Mouse (Mus musculus) left cerebral cortex, postnatal 14 days (tissue): ENCODE results near the gene Bdkrb2. TPM values are rescaled to one million over a fixed set of nuclear protein-coding genes. Genes with fewer than 3 reads are reported as not detected.

Experiments
- DNase-seq, 2 experiments: peaks; one replicate each; pipeline ENCODE4 v3.0.0; 2021 to 2022; ENCODE audit warnings: low spot score in 2 of 2, mixed read lengths in 1 of 2
- intact Hi-C: fragments of 180-260 bp; cut with DNase I; formaldehyde crosslinking; loops from one replicate; pipeline ENCODE4 v1.15.1; 2025
- total RNA-seq, 2 experiments: library from RNA; stranded (reverse); gene quantifications; 2 replicates each; pipeline ENCODE4 v1.2.3; 2021

Gene Bdkrb2
- total RNA-seq, 2 experiments from 2014 or later = 0.19 to 0.64 TPM

GRCm38 (mm10) chr12:105625798-105626197 is 62.8 kb downstream of the Bdkrb2 start:
- peak in 1 of 2 experiments; percentile 44 for DNase-seq

DNA sequence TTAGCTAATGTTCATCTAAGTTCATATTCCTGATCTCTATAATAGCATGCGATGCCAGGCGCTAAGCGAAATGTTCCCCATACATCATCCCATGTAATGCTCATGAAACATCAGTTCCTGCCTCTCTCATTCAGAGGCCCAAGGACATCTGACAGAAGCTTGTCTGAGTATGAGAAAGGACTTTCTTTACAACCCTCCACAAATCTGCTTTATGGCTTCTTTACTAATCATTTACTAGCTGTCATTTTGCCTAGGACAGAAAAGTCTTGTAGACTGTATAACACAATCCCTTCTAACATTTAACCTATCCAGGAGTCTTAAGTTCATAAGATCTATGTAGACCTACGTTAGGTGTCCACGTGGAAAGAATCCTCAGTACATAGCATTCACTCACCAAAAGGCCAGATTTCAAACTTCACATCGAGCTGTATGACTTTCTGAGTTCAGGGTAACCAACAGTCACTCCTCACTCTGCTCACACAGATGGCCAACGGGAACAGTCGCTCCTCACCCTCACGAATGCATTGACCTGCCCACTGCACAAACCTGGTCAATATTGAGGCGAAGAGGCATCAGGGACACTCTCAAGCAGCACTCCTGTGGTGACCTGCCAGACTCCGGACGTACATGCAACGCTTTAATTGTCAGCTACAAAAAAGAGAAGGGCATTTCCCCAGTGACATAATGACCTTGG is 71.5 kb downstream of the Bdkrb2 start:
- DNase-seq = no peak

More at GRCm38 (mm10) chr12:105625798-105626197, 62.8 kb downstream of the Bdkrb2 start:
- intact Hi-C loops = no loop called here

DNA sequence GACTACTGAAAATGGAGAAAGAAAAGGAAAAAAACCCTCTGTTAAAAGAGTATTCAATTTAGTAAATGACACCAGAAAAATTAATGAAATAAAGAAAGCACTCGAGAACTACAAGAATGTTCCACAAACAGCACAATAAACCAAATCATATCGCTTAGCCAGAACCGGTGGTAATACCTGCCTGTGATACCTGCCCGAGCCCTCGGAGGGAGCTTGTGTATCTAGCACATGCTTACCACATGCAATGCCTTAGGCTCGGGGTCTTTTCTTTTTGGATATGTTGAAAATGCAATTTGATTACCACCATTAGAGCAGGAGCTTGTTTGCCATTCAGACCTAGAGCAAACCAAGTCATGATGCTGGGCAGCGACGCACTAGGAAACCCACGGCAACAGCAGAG is 73.5 kb downstream of the Bdkrb2 start:
- intact Hi-C loops = no loop called here
- DNase-seq = no peak

More for the DNA sequence above, 71.5 kb downstream of the Bdkrb2 start:
- intact Hi-C loops = no loop called here

DNA sequence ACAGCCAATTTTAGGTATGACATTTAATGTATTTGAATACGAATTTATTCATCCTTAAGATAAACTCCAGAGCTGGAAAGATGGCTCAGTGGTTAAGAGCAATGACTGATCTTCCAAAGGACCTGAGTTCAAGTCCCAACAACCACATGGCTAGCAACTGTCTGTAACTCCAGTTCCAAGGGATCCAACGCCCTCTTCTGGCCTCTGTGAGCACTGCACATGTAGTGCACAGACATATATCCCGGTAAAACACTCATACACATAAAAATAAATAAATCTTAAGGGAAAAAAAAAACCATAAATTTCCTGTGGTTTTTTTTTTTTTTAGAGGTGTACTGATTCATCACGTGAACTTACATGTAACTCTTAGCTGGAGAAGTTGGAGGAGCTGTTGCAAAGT is 74.5 kb downstream of the Bdkrb2 start:
- DNase-seq = no peak
- intact Hi-C loops = no loop called here

DNA sequence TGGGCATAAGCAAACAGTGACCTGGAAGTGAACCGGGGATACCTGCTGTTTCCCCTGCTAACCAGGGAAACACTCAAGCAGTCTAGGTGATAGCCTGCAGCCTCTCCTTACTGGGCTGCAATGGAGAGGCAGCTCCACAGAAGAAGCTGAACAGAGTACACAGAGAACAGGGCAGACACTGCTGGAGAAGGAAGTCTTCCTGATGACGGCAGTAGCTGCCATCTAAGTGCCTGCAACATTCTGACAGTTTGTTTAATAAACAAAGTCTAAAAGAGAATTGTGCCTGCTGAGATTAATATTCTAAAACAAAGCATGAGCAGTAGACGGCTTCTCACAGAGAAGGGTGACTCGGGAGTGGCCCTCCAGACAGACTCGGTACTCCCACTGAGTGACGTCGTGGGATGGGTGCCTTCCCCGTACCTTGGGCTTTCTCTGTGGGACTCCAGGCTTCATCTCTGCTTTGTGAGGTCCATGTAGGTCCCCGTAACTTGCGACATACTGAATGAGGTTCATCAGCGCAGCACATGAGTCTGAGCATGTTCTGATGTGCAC is 79.8 kb downstream of the Bdkrb2 start:
- intact Hi-C loops = no loop called here

More for the DNA sequence above, 79.8 kb downstream of the Bdkrb2 start:
- no peak for DNase-seq

Other genes starting within 250 kb of the Bdkrb2 start
- 10 to 100 TPM; 11.8 to 15.6 TPM for gene Tunar, start 229.4 kb upstream of the Bdkrb2 start, total RNA-seq
- gene D430019H16Rik, start 109.4 kb upstream of the Bdkrb2 start, total RNA-seq = 100 to 1,000 TPM; 118 to 121 TPM
- not detected for gene Bdkrb1, start 39.9 kb downstream of the Bdkrb2 start, total RNA-seq
- 10 to 100 TPM; 16.2 to 17.5 TPM for gene Gskip, start 121.6 kb downstream of the Bdkrb2 start, total RNA-seq
- gene Atg2b, start 122.0 kb downstream of the Bdkrb2 start, total RNA-seq = 10 to 100 TPM; 44.5 to 44.8 TPM
- under 1 TPM; 0.26 to 0.44 TPM for gene Ak7, start 142.8 kb downstream of the Bdkrb2 start, total RNA-seq
- gene Papola, start 221.5 kb downstream of the Bdkrb2 start, total RNA-seq = 100 to 1,000 TPM; 134 to 143 TPM